Mouse (Mus musculus): ENCODE measurements around the gene Islr2.
"Not testable (repeated sequence)": the region's sequence is repeated elsewhere in the genome, so short reads cannot be mapped to it uniquely, and the experiment has no call there.

The Islr2 gene

DNA sequence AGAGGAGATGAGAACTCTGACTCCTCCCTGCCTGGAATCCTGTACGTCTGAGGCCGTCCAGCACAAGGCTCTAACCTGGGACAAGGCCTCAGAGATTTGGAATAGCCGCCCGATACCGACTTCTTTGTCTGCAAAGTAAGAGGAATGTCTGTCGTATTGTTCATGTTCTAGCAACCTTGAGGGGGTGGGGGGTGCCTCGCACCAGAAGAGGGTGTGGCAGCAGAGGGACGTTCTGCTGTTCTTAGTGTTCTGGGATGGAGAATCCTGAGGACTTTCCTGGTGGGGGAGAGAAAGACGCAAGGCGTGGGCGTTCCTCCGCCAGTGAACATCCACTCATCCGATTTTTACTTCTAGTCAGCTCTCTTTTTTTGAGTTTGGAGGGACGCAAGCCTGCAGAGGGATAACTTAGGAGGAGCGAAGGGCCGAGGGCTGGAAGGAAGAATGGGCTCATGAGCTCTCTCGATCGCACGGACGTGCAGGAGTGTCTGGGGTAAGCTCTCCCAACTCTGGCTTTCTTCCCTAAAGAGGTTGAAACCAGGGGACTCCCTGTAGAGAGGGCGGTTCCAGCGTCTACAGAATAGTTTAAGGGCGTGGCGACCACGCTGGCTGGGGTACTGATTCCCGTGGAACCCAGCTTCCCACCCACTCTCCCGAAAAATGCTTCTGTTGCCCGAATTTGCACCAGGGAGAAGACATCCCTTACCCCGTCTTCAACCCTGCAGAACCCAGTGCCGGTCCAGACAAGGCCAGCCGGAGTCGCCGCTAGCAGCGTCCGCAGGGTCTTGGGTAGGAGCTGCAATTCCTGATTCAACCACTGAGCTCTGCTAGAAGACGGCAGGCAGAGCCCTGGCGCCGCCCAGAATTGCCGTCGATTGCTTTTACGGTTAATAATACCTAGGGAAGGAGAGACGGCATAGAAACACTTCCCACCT lies at the start of gene Islr2, which contains the start of gene Islr:
TSS of gene Islr2 (minus strand) at position 804 of the 932 bp plus-strand sequence.
TSS of gene Islr (minus strand) at position 791 of the 932 bp plus-strand sequence.
- peak; percentile 57 for DNase-seq

DNA sequence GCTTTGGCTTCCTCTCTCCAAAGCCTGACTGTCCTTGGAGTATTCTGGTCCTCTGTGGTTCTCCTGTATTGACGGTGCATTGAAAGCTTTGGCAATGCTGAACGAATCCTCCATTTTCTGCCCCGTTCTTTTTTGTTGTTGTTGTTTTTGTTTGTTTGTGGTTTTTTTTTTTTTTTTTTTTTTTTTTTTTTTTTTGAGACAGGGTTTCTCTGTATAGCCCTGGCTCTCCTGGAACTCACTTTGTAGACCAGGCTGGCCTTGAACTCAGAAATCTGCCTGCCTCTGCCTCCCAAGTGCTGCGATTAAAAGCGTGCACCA lies 49.6 kb upstream of the Islr2 start:
- DNase-seq, result not testable (repeated sequence)

DNA sequence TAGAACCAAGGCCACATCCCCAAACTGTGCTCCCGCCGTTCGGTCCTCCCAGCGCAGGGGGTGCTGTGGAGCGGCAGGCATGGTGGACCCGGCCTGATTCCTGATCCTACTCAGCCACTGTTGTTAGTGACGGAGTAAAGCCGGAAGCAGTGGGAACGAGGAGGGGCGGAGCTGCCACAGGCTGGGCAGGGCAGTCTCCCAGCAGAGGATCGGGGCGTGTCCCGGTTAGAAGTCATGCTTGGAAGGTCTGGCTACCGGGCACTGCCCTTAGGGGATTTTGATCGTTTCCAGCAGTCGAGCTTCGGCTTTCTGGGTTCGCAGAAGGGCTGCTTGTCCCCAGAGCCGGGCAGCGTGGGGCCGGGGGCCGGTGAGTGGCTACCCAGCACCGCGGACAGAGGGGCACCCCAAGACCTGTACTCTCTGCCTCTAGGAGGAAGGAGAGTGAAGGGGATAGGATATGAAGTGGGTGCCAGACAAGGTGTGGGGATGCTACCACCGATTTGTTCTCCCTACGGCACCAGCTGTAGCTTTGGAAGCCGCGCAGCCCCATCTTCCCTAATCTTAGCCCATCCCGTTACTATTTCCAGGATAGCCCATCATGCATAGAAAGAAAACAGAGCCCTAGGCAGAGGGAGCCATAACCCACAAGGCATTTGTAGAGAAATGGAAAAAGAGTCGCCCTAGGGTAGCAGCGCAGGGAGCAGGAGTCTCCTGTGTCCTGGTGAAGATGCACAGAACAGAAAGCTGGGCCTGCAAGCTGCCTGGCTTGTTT lies 49.1 kb upstream of the Islr2 start, which contains the start of gene Stoml1:
TSS of gene Stoml1 (plus strand) at position 132 of the 772 bp plus-strand sequence.
- DNase-seq, result peak; percentile 95

DNA sequence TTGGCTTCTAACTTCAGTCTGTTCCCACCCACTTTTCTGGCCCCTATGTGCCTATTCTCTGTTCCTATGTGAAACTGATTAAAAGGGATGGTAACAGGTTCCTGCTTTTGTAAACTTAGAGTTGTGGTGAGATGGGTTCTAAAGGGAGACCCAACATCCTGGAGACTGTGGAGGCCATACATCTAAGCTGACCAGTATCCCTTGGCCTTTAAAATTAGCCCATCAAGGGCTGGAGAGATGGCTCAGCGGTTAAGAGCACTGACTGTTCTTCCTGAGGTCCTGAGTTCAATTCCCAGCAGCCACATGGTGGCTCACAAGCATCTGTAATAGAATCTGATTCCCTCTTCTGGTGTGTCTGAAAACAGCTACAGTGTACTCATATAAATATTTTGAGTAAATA lies 46.6 kb upstream of the Islr2 start:
- not testable (repeated sequence) for DNase-seq

DNA sequence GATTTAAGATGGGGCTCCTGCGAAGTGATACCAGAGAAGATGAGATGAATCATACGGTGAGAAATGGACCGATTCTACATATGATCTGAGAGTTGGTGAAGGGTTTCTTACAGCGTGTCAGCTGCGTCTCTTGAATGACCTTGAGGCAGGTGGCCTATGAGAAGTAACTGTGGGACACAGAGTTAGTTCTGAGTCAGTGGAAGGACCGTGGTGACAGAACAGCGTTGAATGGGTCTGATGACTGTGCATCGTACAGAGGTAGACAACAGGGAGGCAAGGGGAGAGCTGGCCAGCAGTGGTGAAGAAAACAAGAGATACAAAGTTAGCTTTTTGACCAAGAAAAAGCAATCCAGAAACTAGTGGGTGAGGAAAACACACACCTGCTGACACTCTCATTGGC lies 46.2 kb upstream of the Islr2 start:
- DNase-seq, result no peak

DNA sequence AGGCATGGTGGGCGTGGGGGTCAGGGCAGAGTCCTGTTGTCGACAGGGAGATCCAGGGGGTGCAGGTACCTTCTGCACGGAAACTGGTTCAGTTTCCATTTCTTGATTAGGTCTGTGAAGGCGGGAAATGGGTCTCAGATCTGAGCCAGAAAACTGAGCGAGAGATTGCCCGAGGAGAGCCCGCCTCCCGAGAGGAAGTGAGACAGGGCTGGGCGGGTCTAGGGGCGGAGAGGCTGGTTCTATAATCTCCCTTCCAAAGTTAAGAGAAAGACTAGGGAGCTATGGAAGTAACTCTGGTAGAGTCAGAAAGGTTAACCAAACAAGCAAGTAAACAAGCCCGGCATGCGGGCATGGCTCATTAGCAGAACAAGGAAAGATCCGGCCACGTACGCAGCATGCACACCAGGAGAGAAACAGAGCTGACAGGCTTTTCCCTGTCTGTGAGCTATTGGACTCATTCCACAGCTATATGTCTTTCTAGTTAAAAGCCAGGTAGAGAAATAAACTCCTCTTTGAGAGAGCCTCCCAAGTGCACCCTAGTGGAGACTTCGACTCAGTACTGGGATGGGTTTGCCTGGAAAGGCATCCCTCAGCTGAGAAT lies 45.6 kb upstream of the Islr2 start, which contains the start of gene Pml:
TSS of gene Pml (minus strand) at position 195 of the 601 bp plus-strand sequence.
- peak; percentile 71 for DNase-seq

DNA sequence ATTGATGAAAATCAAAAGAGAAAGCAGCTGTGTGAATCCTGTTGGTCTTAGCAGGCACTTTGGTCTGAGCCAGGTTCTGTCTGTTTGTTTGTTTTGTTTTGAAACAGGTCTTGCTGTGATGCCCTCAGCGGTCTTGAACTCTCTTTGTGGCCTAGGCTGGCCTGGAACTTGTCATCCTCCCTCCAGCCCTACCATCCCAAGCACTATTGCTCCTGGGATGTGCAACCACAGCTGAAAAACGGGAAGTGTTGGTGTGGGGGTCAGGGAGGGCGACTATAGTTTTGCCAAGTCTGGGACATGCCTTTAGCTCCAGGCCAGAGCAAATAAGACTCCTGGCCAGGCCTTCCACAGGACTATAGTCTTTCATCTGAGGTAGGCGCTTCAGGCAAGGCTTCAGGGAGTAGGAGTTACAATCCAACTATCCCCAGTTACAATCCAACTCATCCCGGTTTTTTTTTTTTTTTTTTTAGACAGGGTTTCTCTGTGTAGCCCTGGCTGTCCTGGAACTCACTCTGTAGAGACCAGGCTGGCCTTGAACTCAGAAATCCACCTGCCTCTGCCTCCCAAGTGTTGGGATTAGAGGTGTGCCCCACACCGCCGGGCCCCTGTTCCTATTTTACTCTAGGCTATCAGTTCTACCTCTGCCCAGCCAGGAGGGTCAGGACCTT lies 44.8 kb upstream of the Islr2 start:
- no peak for DNase-seq

DNA sequence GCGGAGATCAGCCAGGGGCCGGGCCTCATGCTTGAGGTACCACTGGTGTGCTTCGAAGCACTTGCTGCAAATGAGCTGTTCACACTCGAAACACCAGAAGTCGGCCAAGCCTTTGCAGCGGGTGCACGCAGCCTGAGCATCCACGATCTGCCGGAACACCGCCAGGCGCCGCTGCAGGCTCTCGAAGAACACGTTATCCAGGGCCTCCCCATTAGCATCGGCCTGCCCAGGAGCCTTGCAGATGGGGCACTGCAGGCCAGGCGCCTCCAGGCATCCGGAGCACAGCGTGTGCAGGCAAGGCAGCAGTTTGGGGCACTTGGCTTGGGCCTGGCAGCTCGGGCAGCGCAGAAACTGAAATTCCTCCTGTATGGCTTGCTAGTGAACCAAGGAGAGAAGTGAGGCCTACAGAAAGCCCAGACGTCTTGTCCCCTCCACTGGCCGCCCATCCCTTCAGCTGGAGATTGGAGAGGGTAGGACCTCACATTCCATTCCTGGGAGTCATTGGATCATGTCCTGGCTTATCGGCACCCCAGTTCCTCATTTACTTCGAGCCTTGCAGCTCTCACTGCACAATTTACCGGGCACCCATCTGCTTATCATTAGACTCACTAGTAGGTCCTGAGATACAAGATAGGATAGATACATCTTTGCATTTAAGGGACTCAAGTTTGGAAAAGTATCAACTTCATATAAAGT lies 43.1 kb upstream of the Islr2 start:
- peak; percentile 82 for DNase-seq

DNA sequence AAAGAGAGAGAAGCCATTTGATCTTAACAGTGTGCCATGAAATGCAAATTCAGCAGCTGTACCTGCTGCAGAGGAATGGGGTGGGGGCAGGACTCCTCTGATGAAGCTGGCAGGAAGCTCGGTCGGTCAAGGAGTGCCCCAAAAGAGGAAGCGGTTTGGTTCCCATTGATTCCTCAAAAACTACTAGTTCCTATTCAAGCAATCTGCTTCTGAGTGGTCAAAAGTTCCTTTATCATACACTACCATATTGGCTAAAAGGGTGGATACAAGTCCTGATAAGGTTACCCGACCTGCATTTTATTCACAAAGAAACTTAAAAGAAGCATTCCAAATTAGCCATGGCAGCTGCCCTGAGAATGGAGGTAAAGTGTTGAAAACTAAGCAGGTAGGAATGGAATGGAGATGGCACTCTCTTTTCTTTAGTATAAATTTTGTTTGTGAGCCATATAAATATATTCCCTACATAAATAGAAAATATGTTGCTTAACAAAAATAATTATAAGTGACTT lies 42.0 kb upstream of the Islr2 start:
- DNase-seq, result no peak

DNA sequence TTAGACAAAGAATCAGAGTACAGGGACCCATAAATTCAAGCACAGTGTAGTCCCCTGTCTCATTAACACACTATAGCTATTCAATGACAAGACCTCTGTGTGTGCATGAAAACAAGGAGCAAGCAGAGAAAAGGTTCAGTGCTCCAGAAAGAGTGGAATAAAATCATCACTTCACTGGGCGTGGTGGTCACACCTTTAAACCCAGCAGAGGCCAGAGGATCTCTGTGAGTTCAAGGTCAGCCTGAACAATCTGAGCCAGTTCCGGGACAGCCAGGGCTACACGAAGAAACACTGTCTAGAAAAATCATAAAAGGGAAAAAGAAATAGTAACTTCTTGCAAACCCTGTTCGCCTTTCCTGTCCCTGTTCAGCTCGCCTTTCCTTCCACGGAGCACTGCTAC lies 39.6 kb upstream of the Islr2 start:
- no peak for DNase-seq

DNA sequence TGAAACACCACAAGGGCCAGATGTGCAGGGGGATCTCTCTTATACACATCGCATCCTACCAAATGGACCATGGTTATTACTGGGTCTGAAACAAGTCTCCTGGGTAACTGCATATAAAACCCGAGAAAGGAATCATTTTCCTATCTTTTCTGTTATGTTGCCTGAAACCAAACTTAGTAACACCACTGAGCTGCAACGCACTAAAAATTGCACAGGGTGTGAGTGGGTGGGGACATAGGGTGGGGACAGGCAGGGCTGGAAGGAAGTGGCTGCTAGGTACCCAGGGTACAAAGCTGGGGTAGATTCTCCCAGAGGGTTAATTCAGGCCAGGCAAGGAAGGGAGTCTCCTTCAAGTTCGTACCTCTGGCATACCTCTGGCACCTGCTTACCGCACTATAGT lies 38.6 kb upstream of the Islr2 start:
- DNase-seq, result peak; percentile 48

DNA sequence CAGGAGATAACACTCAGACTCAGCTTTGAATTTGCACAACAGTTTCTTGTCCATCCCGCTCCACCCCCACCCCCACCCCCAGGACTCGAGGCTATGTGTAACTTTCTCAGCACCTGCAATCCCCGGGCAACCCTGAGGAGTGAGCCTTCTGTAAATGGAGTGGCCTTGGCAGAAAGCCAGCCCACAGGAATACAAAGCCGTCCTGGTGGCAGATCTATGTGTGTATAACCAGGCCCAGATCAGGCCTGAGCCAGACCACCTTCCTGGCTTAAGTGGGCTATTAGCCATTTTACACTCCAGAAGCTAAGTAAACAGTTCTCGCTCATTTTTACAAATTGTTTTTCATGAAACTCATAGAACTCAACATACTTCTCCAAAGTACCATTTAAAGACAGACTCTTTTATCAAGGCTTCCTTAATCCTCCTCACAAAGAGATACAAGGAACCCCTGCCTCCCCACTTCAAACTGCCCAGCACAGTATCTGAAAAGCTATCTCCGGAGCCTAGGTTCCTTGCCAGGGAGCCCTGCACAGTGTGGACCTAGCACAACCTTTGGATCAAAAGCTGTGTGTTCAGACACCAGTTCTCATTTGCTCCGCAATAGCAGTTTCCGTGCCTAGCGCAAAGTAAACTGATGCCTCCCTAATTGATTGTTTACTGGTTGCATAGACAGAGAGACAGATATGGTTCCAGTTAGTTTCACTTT lies 37.8 kb upstream of the Islr2 start:
- DNase-seq, result no peak

DNA sequence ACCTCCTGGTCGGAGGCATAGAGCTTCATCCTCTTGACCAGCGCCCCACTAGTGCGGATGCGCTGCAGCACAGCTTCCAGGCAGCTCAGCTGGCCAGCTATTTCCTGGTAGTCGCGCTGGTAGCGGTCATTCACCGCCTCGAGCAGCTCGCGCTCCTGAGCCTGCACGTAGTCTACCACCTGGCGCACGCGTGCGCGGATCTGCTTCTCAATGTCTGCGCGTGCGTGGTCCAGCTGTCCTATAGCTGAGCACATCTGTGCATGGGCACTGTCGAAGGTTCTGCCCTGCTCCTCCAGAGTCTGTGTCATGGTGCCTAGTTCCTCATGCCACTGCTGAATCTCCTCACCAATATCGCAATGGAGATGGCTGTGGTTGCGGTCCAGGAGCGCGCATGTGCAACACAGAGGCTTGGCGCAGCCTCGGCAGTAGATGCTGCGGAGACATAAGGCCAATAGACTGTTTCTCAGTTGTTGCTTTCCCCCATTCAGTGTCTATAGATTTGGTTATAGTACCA lies 30.4 kb upstream of the Islr2 start:
- no peak for DNase-seq

DNA sequence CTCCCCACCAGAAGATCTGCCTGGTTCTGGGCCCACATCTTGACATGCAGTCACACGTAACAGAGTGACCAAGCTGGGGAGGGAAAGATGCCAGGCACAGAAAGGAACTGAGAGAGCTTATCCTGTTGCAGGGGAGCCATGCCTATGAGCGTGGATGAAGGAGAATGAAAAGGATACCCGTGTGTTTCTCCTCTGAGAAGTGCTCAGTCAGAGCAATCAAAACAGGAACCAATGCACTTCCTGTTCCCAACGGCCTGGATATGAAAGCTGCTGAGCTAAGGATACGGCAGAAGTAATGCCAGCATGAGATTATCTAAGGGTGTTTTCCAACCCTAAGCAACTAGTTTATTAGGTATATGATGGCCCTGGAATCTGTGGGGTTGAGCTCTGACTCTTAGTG lies 28.3 kb upstream of the Islr2 start:
- DNase-seq, result no peak

DNA sequence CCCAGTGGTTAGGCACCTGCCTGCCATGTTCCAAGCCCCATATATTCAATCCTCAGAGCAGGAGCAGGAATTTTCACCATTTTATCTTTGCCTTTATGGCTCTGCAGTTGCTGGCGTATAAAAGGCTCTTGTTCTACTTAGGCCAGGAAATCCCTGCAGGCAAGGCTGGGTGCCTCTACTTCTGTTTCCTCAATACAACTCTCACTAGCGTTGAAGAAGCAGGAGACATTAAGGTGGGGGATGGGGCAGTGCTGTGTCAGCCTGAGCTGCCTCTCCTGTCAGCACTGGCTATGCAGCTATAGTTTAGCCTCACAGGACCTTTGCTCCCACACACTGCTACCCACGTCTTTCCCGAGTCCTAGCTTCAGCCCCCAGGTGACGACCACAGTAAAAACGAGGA lies 27.6 kb upstream of the Islr2 start:
- DNase-seq, result no peak

DNA sequence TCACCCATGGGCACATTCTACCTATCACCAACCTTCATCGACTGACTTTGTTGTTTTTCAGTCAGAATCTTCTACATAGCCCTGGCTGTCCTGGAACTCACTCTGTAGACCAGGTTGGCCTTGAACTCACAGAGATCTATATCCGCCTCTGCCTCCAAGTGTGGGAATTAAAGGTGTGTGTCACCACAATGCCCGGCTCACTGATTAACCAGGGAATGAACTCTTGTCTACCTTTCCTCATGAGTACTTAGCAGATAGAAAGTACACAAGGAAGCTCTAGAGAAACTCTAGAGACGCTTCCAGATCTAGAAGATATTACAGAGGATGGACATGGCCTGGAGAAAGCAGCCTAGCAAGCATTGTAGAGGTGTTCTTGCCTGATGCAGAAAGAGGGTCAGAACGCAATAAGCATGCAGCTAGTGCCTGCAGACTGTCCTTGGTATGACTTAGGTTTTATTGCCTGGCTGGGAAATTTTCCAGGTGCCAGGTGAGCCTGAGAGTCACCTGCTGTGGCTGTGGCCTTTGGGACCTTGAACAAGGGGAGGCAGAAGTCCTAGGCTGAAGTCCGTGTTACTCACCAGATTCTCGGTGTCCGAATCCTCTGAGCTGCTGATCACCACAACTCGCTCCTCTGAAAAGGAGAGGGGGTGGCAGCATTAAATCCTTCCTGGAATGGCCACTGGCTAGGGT lies 24.8 kb upstream of the Islr2 start:
- no peak for DNase-seq

DNA sequence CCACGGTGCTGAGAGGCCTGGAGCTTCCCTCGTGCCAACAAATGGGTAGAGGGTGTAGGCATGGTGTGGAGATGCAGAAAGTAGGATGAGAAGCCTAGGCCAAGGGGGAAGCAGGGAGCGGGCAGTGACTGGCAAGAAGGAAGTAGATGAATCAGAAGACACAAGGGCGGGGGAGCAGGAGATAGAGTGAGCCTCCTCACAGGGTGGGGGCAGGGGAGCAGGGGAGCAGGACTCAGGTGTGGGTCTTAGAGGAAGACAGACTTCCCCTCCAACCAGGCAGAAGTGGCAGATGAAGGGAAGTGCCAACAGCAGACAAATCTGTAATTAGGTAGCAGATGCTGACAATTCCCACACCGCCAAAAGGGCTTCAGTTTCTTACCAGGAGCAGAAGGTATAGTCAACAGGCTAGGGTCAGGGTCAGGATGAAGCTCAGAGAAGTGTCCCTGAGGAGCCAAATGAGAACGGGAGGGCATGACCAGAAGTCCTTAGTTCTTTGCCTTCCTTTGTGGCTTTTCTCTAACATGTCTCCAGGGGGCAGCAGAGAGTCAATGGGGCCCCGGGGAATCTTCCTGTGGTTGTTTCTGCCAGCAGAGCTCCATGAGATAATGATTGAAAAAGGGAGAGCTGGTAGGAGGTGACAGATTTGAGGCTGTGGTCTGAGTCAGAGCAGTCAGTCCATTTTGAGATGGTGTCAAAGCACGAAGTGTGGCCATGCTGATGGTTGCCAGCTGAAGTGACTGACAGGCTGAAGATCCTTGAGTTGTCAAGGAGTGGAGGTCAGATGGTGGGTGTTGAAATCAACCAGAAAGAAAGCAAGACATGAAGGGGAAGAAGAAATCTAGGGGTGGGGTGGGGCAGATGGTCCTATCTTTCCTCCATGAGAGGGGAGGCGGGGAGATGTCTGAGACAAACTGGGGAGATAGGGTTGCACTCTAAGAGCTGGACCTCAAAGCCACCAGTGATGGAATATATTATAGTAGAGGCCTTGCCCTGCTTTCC lies 22.1 kb upstream of the Islr2 start:
- DNase-seq, result no peak

DNA sequence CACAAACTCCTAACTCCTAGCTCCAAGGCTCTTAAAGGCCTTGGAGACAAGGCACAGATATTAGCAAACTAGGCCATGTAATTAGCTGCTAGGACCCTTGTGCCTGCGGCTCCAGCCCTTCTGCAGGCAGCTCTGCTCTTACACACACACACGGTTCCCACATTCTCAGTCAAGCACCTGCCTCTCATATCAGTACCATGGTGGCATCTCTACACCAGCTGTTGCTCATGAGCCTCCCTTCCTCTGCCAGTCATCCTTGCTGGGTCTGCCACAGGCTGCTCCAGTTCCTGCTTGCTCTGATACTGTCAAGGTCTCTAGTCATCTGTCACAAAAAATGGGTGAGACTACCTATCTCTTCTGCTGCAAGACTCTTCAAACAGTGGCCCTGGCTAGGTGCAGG lies 20.2 kb upstream of the Islr2 start:
- no peak for DNase-seq
